Mouse (Mus musculus): Measurements from ENCODE around the gene Rtn1.

DNA sequence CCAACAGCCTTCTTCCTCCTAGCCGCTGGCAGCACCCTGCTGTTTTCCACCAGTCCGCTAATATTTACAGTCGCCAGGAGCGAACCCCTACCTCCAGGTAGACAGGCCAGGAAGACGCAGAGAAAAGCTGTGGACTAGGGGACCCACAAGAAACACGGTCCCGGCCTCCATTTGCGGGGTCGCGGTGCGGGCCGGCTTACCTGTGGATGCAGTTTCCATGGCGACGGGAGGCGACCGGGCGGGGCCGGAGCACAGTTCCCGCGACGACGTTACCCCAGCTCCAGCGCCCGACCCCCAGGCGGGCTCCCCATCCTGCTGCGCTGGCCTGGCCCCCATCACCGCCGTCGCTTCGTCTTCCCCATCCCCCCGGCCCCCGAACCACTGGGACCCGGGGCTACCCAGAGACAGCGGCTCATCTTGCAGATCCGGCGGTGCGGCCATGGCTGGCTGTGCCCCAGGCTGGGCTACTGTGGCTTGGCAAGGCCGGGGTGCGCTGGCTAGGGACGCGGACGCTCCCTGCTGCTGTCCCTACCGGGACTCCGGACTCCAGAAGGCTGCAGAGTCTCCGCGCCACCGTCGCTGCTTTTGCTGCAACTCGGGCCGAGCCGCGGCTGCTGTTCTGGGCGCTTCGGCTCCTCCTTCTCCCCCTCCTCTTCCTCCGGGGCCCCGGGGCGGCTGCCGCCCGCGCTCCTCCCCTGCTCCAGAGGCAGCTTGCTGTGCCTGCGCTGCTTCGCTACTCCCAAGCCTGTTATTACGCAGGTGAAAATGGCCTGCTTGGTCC lies 553 bp downstream of the Rtn1 start:
- no peak for TF ChIP-seq POLR2A (IDR thresholded peaks at IDR 0.05; ENCODE audit: insufficient read length, low read depth)
- no peak for TF ChIP-seq CEBPB (IDR thresholded peaks at IDR 0.05; ENCODE audit: insufficient read depth, poor library complexity, severe bottlenecking)
- TF ChIP-seq E2F4 (IDR thresholded peaks at IDR 0.05; ENCODE audit: insufficient read depth): no peak
- TF ChIP-seq POLR2AphosphoS2 (IDR thresholded peaks at IDR 0.05; ENCODE audit: insufficient read length, low read depth): no peak
- TF ChIP-seq TCF12 (IDR thresholded peaks at IDR 0.05; ENCODE audit: insufficient read depth, poor library complexity, severe bottlenecking): no peak
- no peak for TF ChIP-seq USF1 (IDR thresholded peaks at IDR 0.05; ENCODE audit: low read depth)
- no peak for TF ChIP-seq MYOG (IDR thresholded peaks at IDR 0.05; ENCODE audit: control insufficient read depth in 1 of 3, insufficient read depth in 1 of 3, insufficient read length in 2 of 3, low read depth in 2 of 3)
- TF ChIP-seq MYOD1 (IDR thresholded peaks at IDR 0.05; ENCODE audit: control insufficient read depth in 1 of 3, insufficient read length in 2 of 3, low read depth in 2 of 3): no peak
- TF ChIP-seq MAX (IDR thresholded peaks at IDR 0.05; ENCODE audit: low read depth): no peak
- TF ChIP-seq TCF3 (IDR thresholded peaks at IDR 0.05; ENCODE audit: insufficient read length, low read depth): no peak
- TF ChIP-seq REST (IDR thresholded peaks at IDR 0.05; ENCODE audit: insufficient read depth, insufficient read length): no peak

Data from myocyte (in vitro differentiated cells).